Mouse (Mus musculus) liver, adult 2 months (tissue): ENCODE measurements around the gene Sept11.

Experiments
- CTCF ChIP-seq: fragments of 200-500 bp; IDR thresholded peaks from 2 replicates; pipeline ENCODE4 v1.5.1; 2011; ENCODE audit warnings: low read depth, low read length, control low read depth
- POLR2A ChIP-seq: fragments of 200-500 bp; IDR thresholded peaks from 2 replicates; pipeline ENCODE4 v1.6.1; 2011; ENCODE audit warnings: low read length, control low read depth; ENCODE audit not compliant: insufficient read depth; ENCODE audit errors: extremely low read depth

DNA sequence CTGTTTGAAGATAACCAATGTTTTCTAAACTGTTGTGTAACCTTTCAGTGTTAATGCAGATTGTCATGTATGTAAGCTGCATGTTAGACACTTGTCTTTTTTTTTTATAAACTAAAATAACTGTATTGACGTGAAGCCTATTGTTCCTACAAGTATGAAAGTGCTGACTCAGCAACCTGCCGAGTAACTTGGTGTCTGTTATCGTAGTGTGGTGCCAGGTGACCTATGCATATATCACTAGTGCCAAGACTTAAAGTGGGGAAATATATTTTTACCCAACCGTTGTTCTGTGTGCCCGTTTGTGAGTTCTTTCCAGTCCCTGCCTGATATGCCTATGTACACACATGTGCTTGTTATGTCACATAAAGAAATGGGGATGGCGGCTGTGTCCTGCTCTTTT, 81.4 kb downstream of the Sept11 start:
- TF ChIP-seq POLR2A = no peak
- no peak for TF ChIP-seq CTCF
